Mouse (Mus musculus): ENCODE measurements at regions not wholly inside any gene's neighbourhood (a gene's known extent, or its start where the extent isn't known, plus 50 kb on each side); places are given as distances from the start of the nearest gene placed in this dataset.

DNA sequence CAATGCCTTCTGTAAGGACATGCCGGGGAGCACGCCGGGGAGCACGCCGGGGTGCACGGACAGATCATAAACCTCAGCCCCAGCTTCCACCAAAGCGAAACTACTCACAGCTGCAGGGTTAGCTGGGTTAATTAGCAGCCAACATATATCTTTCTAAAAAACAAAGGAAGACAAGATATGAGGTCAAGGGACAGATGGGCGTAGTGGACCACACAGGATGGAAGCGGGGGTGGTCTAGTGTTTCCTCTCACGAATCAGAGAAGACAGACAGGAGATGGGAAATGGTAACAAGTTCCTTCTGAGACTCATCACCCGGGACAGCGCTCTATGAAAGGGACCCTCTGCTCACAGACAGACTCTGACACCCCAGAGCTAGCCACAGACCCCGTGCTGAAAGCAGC, 60.0 kb upstream of the Ajap1 start:
- ATAC-seq (ENCODE audit: insufficient number of reproducible peaks, low FRiP score, low TSS enrichment): no peak

DNA sequence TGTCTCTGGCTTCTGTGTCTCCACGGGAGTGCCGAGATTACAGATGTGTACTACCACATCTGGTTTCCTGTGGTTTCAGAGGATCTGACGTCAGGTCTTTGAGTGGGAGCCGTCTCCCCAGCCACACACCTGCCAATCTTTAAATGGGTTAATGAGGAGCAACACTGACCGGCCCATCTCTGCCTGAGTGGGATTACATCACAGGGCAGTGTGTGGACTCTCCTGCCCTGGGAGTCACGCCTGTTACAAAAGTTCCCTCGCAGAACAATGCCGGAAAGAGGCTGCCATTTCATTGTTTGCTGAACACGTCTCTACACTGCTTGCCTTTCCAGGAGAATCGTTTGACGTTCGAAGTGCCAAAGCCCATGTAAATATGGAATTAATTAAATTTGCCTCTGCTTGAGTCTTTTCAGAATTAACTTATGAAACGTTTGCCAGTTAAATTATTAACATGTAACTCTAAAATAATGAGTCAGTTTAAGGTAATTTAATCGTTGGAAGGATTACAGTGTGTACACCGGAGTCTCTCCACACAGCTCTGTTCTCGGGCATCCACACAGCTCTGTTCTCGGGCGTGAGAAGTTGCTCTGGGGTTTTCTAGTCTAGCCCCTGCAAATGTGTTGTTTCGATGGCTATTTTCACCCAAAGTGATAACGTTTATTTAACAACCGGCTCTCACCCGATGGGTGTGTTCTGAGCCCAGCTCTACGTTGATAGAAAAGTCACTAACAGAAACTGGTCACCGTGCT, 61.5 kb upstream of the Ajap1 start:
- no peak for ATAC-seq (ENCODE audit: insufficient number of reproducible peaks, low FRiP score, low TSS enrichment)

GRCm38 (mm10) chr4:153546709-153547108, 64.1 kb upstream of the Ajap1 start:
- no peak for ATAC-seq (ENCODE audit: insufficient number of reproducible peaks, low FRiP score, low TSS enrichment)

- ATAC-seq (ENCODE audit: insufficient number of reproducible peaks, low FRiP score, low TSS enrichment): no peak
Observed at GRCm38 (mm10) chr4:153547111-153547510, 64.5 kb upstream of the Ajap1 start.

- no peak for ATAC-seq (ENCODE audit: insufficient number of reproducible peaks, low FRiP score, low TSS enrichment)
Observed at GRCm38 (mm10) chr4:153547871-153548270, 65.3 kb upstream of the Ajap1 start.

DNA sequence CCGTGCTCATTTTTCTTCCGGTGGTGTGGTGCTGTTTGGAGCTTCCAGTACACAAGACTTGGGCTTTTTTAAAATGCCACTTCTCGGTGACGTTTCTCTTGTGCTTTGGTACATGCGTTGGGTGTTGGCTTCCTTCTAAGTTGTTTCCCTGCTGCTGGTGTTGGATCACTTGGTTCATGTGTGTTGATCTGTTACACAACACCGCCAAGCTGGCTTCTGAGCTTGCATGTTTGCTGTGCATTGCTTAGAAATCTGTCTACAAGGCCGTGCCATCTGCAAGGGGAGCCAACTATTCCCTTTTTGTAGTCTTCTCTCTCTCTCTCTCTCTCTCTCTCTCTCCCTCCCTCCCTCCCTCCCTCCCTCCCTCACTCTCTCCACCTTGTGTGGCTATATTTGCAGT, 68.7 kb upstream of the Ajap1 start:
- ATAC-seq (ENCODE audit: insufficient number of reproducible peaks, low FRiP score, low TSS enrichment): no peak

DNA sequence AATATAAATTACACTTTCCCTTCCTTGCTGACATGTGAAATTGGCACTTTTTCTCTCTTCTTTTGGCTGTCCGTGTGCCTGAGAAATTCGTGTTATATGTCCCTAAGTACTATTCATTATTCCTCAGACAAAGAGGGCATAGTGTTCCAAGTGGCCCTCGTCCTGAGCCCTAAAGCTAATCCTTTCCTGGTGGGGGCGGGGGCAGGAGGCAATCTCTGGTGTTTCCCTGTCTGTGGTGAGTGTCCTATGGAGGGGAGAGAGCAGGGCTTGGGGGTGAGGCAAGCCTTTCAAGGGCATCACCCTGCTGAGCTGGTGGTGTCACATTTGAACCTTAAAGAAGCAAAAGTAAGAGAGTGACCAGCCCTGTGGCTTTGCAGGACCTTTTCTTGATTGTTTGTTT, 69.9 kb upstream of the Ajap1 start:
- no peak for ATAC-seq (ENCODE audit: insufficient number of reproducible peaks, low FRiP score, low TSS enrichment)

DNA sequence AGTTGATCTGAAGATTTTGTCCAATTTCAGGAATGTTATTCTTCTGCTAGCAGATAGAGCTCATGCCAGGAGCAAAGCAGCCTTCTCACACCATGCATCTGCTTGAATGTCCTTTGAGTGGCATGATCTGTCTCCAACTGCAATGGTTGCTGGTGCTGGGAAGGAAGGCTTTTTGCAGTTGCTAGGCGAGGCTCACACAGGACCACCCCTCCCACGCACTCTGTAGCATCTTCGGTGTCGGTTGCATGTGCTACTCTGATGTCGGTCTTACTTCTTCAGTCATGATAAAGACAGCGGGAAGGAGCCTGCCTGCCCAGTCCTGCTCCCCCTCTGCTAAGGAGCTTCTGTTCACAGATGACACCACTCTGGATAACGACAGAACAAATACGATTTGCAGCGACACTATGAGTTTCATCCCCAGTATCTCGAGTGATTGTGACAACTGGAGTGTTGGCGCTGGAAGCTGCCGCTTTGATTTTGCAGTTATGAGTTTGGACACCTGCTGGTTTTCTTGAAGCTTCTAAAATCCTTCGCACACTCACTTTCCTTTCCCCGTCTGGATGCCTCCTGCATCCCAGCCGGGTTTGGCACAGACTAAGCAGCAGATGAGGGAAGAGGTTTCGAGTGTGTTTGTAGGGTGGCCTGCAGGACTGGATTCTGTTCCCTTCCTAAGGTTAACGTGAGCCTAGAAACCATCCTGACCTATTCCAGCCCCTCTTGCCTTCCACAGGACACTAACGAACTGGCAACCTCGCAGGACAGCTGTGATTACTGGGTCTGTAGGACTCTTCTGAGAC, 75.4 kb upstream of the Ajap1 start:
- no peak for ATAC-seq (ENCODE audit: insufficient number of reproducible peaks, low FRiP score, low TSS enrichment)

DNA sequence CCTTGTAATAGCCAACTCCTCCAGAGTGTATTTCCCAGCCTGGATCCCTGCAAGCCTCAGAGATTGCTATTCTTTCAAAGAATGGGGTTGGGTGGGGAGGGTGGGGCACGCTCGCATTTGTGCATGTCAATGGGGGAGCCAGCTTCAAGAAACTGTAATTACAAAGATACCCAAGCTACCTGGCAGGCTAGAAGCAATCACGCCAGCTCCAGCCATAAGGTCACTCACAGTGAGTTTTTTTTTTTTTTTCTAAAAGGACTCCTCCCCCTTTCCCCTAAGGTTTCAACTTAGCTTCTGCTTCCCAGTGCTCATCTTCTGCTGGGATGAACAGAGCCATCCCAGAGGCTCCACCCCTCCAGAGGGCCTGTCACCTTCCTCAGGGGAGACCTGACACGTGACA, 77.0 kb upstream of the Ajap1 start:
- no peak for ATAC-seq (ENCODE audit: insufficient number of reproducible peaks, low FRiP score, low TSS enrichment)

DNA sequence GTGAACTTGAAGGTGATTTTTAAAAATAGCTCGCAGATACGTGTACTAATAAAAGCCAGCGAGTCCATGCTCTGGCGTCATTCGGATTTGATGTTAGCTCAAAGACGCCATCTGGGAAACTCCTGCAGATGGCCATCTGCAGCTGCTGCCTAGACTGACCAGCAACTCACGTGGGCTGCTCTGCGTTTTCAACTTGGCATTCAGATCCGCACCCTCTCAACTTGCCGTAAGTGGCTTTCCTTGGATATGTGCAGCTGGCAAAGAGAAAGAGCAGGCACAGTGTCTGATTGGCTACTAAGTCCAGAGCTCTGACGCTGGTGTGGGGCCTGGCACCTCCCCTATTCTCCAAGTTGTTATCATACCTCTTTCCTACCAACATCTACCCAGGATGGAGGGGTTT, 77.6 kb upstream of the Ajap1 start:
- no peak for ATAC-seq (ENCODE audit: insufficient number of reproducible peaks, low FRiP score, low TSS enrichment)

- ATAC-seq (ENCODE audit: insufficient number of reproducible peaks, low FRiP score, low TSS enrichment): no peak
Observed at GRCm38 (mm10) chr4:153560956-153561355, 78.3 kb upstream of the Ajap1 start.

- no peak for ATAC-seq (ENCODE audit: insufficient number of reproducible peaks, low FRiP score, low TSS enrichment)
Observed at GRCm38 (mm10) chr4:153561991-153562390, 79.4 kb upstream of the Ajap1 start.

DNA sequence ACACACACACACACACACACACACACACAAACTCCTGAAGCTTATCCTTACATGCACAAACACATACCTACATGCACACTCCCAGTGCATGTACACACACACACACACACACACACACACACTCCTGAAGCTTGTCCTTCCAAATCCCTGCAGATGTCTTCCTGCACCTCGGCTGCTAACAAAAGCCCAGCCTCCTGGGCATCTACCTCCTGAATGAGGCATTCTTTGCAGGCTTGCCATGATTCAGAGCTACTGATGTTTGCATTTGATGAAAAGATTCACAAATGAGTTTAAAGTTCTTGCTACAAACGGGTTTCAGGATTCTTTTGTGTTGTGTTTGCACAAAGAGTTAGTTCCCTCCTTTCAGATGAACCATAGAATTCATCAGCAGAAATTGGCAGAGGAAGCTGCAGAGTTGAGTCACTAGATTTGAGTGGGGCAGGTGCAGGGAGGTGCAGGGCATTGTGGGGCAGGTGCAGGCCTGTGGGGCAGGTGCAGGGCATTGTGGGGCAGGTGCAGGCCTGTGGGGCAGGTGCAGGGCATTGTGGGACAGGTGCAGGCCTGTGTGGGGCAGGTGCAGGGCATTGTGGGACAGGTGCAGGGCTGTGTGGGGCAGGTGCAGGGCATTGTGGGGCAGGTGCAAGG, 84.8 kb upstream of the Ajap1 start:
- ATAC-seq (ENCODE audit: insufficient number of reproducible peaks, low FRiP score, low TSS enrichment): no peak

GRCm38 (mm10) chr4:153573180-153573769, 90.7 kb upstream of the Ajap1 start:
- ATAC-seq (ENCODE audit: insufficient number of reproducible peaks, low FRiP score, low TSS enrichment): no peak

DNA sequence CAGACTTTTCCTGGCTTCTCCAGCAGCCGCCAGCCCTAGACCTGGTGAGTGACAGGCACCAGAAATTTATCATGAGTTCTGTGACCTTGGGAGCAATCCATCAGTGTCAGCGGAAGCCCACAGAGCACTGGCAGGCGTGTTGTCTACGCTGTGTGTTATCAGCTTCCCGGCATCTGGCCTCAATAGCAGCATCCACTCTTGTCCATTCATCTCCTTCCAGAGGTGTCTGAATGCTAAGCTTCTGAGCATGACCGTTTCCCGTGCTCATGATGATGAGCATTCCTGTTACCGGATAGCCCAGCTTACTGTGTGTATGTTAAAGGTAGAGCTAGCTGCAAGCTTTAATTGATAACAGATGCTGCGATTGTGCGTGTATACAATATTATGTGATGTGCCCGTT, 110.7 kb upstream of the Ajap1 start:
- no peak for ATAC-seq (ENCODE audit: insufficient number of reproducible peaks, low FRiP score, low TSS enrichment)

- ATAC-seq (ENCODE audit: insufficient number of reproducible peaks, low FRiP score, low TSS enrichment): no peak
Observed at GRCm38 (mm10) chr4:153599794-153600370, 117.3 kb upstream of the Ajap1 start.

- no peak for ATAC-seq (ENCODE audit: insufficient number of reproducible peaks, low FRiP score, low TSS enrichment)
Observed at GRCm38 (mm10) chr4:153602496-153602895, 119.9 kb upstream of the Ajap1 start.

DNA sequence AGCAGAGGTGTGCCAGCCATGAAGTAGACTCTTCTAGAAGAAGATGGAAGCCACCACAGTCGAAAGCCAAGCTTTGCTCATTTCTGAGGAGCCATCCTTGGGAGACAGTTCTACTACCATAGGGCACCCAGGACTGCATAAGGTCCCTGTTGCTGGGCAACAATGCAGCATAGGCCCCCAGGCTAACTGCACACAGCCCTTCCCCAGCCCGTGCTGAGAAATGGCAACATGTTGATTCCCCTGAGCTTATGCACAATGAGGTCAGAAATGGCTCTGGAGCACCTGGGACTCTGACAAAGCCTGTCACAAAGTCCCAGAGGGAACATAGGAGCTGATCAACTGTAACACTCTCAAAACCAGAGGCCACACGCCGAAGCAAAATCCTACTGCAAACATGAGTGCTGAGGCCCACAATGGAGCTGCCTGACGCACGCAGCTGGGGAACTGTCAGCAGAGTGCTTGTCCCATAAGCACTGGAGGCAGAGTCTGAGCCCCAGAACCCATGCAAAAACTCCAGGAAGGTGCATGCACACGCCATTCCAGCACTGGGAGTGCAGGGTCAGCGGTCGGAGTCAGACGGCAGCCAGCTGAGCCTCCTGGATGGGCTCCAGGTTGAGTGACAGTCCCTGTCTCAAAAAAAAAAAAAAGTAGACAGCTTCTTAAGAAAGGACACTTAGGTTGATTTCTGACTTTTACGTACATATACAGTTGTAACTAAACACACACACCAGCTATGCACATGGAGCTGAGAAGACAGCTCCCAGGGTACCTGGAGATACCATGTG, 120.6 kb upstream of the Ajap1 start:
- no peak for ATAC-seq (ENCODE audit: insufficient number of reproducible peaks, low FRiP score, low TSS enrichment)

DNA sequence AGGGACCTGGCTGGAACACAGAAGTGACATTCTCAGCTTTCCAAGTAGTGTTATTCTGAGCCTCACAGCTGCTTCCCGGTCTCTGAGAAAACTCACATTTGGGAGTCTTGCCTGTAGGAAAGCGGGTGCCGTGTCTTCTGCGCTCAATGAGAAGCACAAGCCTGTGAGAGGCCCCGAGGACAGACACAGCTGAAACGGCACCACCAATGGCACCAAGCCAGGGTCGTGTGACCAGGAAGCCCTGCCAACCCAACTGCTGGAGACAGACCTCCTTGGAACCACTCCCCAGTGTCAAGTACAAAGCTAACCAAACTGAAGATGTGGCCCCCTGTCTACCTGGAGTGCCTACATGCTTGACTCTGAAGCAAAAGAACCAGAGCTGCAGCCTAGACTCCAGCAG, 121.3 kb upstream of the Ajap1 start:
- ATAC-seq (ENCODE audit: insufficient number of reproducible peaks, low FRiP score, low TSS enrichment): no peak

Measured in cerebellum, adult (tissue).